Mouse (Mus musculus): ENCODE measurements around the gene Ncoa6.

GRCm38 (mm10) chr2:155373886-155374285 lies 99.8 kb downstream of the Ncoa6 start:
- TF ChIP-seq POLR2A (IDR thresholded peaks at IDR 0.05; ENCODE audit: insufficient read depth, low read depth, low read length) (no peak), CTCF (IDR thresholded peaks at IDR 0.05; ENCODE audit: insufficient read depth, low read depth, low read length) (no peak)
